Mouse (Mus musculus): Measurements from ENCODE around the gene Zfp54. TPM values are rescaled to one million over a fixed set of nuclear protein-coding genes. Genes with fewer than 3 reads are reported as not detected.

Zfp54 gene
- polyA plus RNA-seq, 1 experiment from 2014 or later: 5.7 TPM

Other genes with a start within 250 kb of the Zfp54 start
- gene Vmn1r234, start 197.1 kb upstream of the Zfp54 start, polyA plus RNA-seq (2015; fragmentation: Nextera tagmentation; extraction: Ambion mirVana): not detected in 2 replicates
- not detected in 2 replicates for gene Vmn1r235, start 166.8 kb upstream of the Zfp54 start, polyA plus RNA-seq (2015; fragmentation: Nextera tagmentation; extraction: Ambion mirVana)
- not detected in 2 replicates for gene Vmn1r236, start 140.3 kb upstream of the Zfp54 start, polyA plus RNA-seq (2015; fragmentation: Nextera tagmentation; extraction: Ambion mirVana)
- not detected in 2 replicates for gene Vmn1r237, start 111.4 kb upstream of the Zfp54 start, polyA plus RNA-seq (2015; fragmentation: Nextera tagmentation; extraction: Ambion mirVana)
- gene Zfp677, start 39.5 kb upstream of the Zfp54 start, polyA plus RNA-seq (2015; fragmentation: Nextera tagmentation; extraction: Ambion mirVana): 4.9 and 5.9 TPM in 2 replicates
- 13.0 and 16.0 TPM in 2 replicates for gene Zfp51, start 27.1 kb downstream of the Zfp54 start, polyA plus RNA-seq (2015; fragmentation: Nextera tagmentation; extraction: Ambion mirVana)
- 12.4 and 13.5 TPM in 2 replicates for gene Zfp53, start 65.8 kb downstream of the Zfp54 start, polyA plus RNA-seq (2015; fragmentation: Nextera tagmentation; extraction: Ambion mirVana)
- 3.1 and 3.2 TPM in 2 replicates for gene Zfp52, start 112.3 kb downstream of the Zfp54 start, polyA plus RNA-seq (2015; fragmentation: Nextera tagmentation; extraction: Ambion mirVana)
- 20.9 and 24.0 TPM in 2 replicates for gene Zfp948, start 143.8 kb downstream of the Zfp54 start, polyA plus RNA-seq (2015; fragmentation: Nextera tagmentation; extraction: Ambion mirVana)
- gene Zfp983, start 227.4 kb downstream of the Zfp54 start, polyA plus RNA-seq (2015; fragmentation: Nextera tagmentation; extraction: Ambion mirVana): 13.4 and 14.1 TPM in 2 replicates

Measured in forebrain, embryonic 16.5 days (tissue).